Mouse (Mus musculus): Measurements from ENCODE around the gene Trp53tg5.

Gene Trp53tg5

GRCm38 (mm10) chr2:164473624-164474023 lies at the start of gene Trp53tg5:
Gene Trp53tg5 (minus strand): TSS chr2:164473724.
- no peak for DNase-seq (ENCODE audit: low spot score in 2 of 2)

- DNase-seq (ENCODE audit: low spot score in 2 of 2) = no peak
Measured at GRCm38 (mm10) chr2:164522280-164522679, 48.8 kb upstream of the Trp53tg5 start.

GRCm38 (mm10) chr2:164521841-164522240 lies 48.3 kb upstream of the Trp53tg5 start:
- no peak for DNase-seq (ENCODE audit: low spot score in 2 of 2)

GRCm38 (mm10) chr2:164520782-164521181 lies 47.3 kb upstream of the Trp53tg5 start:
- DNase-seq (ENCODE audit: low spot score in 2 of 2) = no peak

GRCm38 (mm10) chr2:164519171-164519526 lies 45.6 kb upstream of the Trp53tg5 start:
- DNase-seq (ENCODE audit: low spot score in 2 of 2) = no peak

GRCm38 (mm10) chr2:164518266-164519170 lies 45.0 kb upstream of the Trp53tg5 start:
- no peak for DNase-seq (ENCODE audit: low spot score in 2 of 2)

GRCm38 (mm10) chr2:164517485-164518221 lies 44.1 kb upstream of the Trp53tg5 start:
- DNase-seq (ENCODE audit: low spot score in 2 of 2) = peak in 1 of 2 experiments; percentile 49

GRCm38 (mm10) chr2:164516592-164516991 lies 43.1 kb upstream of the Trp53tg5 start:
- no peak for DNase-seq (ENCODE audit: low spot score in 2 of 2)

GRCm38 (mm10) chr2:164515897-164516296 lies 42.4 kb upstream of the Trp53tg5 start:
- DNase-seq (ENCODE audit: low spot score in 2 of 2) = no peak

- no peak for DNase-seq (ENCODE audit: low spot score in 2 of 2)
Measured at GRCm38 (mm10) chr2:164514916-164515315, 41.4 kb upstream of the Trp53tg5 start.

GRCm38 (mm10) chr2:164513389-164513788 lies 39.9 kb upstream of the Trp53tg5 start:
- DNase-seq (ENCODE audit: low spot score in 2 of 2) = no peak

- no peak for DNase-seq (ENCODE audit: low spot score in 2 of 2)
Measured at GRCm38 (mm10) chr2:164512121-164512909, 38.8 kb upstream of the Trp53tg5 start.

- DNase-seq (ENCODE audit: low spot score in 2 of 2) = no peak
Measured at GRCm38 (mm10) chr2:164510621-164511190, 37.2 kb upstream of the Trp53tg5 start.

GRCm38 (mm10) chr2:164507811-164508210 lies 34.3 kb upstream of the Trp53tg5 start:
- no peak for DNase-seq (ENCODE audit: low spot score in 2 of 2)

- no peak for DNase-seq (ENCODE audit: low spot score in 2 of 2)
Measured at GRCm38 (mm10) chr2:164505619-164506347, 32.3 kb upstream of the Trp53tg5 start.

GRCm38 (mm10) chr2:164504919-164505318 lies 31.4 kb upstream of the Trp53tg5 start:
- no peak for DNase-seq (ENCODE audit: low spot score in 2 of 2)

- no peak for DNase-seq (ENCODE audit: low spot score in 2 of 2)
Measured at GRCm38 (mm10) chr2:164500511-164500910, 27.0 kb upstream of the Trp53tg5 start.

GRCm38 (mm10) chr2:164499317-164499716 lies 25.8 kb upstream of the Trp53tg5 start:
- no peak for DNase-seq (ENCODE audit: low spot score in 2 of 2)

GRCm38 (mm10) chr2:164497691-164498268 lies 24.3 kb upstream of the Trp53tg5 start:
- DNase-seq (ENCODE audit: low spot score in 2 of 2) = no peak

- peak; percentile 80 to 84 for DNase-seq (ENCODE audit: low spot score in 2 of 2)
Measured at GRCm38 (mm10) chr2:164496847-164497690, 23.5 kb upstream of the Trp53tg5 start, which contains the start of gene Pigt. Gene Pigt (plus strand): TSS chr2:164497520.

Measured in frontal cortex, postnatal 14 days (tissue).